Mouse (Mus musculus) kidney, postnatal 36 days (tissue): ENCODE results near the gene AL607142.1.

Source experiments
- DNase-seq, 2 experiments: peaks; one replicate each; pipeline ENCODE4 v3.0.0; 2021 to 2022; ENCODE audit warnings: mixed read lengths in 2 of 2

AL607142.1 gene

GRCm38 (mm10) chr4:120064696-120065095 lies at the start of gene AL607142.1:
TSS of gene AL607142.1 (plus strand) at chr4:120064996.
- DNase-seq = no peak

- DNase-seq = peak in 1 of 2 experiments; percentile 43
Observed at GRCm38 (mm10) chr4:120018426-120018825, 46.4 kb upstream of the AL607142.1 start.

GRCm38 (mm10) chr4:120022392-120022791 lies 42.4 kb upstream of the AL607142.1 start:
- DNase-seq = no peak

- no peak for DNase-seq
Observed at GRCm38 (mm10) chr4:120023221-120023840, 41.5 kb upstream of the AL607142.1 start.

GRCm38 (mm10) chr4:120024071-120024470 lies 40.7 kb upstream of the AL607142.1 start:
- peak in 1 of 2 experiments; percentile 9 for DNase-seq

GRCm38 (mm10) chr4:120027671-120028070 lies 37.1 kb upstream of the AL607142.1 start:
- no peak for DNase-seq

- DNase-seq = no peak
Observed at GRCm38 (mm10) chr4:120029937-120030336, 34.9 kb upstream of the AL607142.1 start.

GRCm38 (mm10) chr4:120032320-120032983 lies 32.3 kb upstream of the AL607142.1 start:
- DNase-seq = peak; percentile 57 to 65

- DNase-seq = no peak
Observed at GRCm38 (mm10) chr4:120032984-120033355, 31.8 kb upstream of the AL607142.1 start.

- no peak for DNase-seq
Observed at GRCm38 (mm10) chr4:120036294-120036693, 28.5 kb upstream of the AL607142.1 start.

GRCm38 (mm10) chr4:120037007-120037406 lies 27.8 kb upstream of the AL607142.1 start:
- DNase-seq = no peak

GRCm38 (mm10) chr4:120041520-120041919 lies 23.3 kb upstream of the AL607142.1 start:
- DNase-seq = no peak

GRCm38 (mm10) chr4:120042480-120042879 lies 22.3 kb upstream of the AL607142.1 start:
- no peak for DNase-seq

GRCm38 (mm10) chr4:120044612-120045011 lies 20.2 kb upstream of the AL607142.1 start:
- no peak for DNase-seq

GRCm38 (mm10) chr4:120045131-120045537 lies 19.7 kb upstream of the AL607142.1 start:
- DNase-seq = no peak

- no peak for DNase-seq
Observed at GRCm38 (mm10) chr4:120045871-120046270, 18.9 kb upstream of the AL607142.1 start.

GRCm38 (mm10) chr4:120047060-120047459 lies 17.7 kb upstream of the AL607142.1 start:
- DNase-seq = no peak

- DNase-seq = no peak
Observed at GRCm38 (mm10) chr4:120048274-120048673, 16.5 kb upstream of the AL607142.1 start.

GRCm38 (mm10) chr4:120049857-120050256 lies 14.9 kb upstream of the AL607142.1 start:
- no peak for DNase-seq

GRCm38 (mm10) chr4:120052481-120052880 lies 12.3 kb upstream of the AL607142.1 start:
- DNase-seq = no peak

- DNase-seq = no peak
Observed at GRCm38 (mm10) chr4:120053026-120054005, 11.5 kb upstream of the AL607142.1 start.

- peak in 1 of 2 experiments; percentile 29 for DNase-seq
Observed at GRCm38 (mm10) chr4:120054145-120054544, 10.7 kb upstream of the AL607142.1 start.

- DNase-seq = no peak
Observed at GRCm38 (mm10) chr4:120056451-120056850, 8.3 kb upstream of the AL607142.1 start.
